Comparison of ENCODE assay signal across 16 mouse cellular contexts in the genomic region with DNA sequence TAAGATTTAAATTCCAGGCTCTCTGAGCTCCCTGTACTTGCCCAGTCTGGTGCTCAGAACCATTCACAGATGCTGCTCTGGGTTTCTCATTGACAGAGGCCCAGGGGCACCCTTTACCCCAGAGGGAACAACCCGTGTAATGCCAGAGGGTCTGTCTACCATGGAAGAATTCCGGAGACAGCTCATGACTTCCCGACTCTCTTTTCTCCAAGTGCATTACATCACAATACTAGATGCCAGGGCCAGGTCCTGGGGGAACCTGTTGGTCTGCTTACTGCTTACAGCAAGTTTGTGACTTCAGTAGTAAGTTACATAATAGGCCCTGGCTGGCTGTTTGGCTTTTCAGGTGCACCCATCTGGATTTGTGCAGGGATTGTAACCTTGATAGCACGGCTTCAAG. TPM values are rescaled to one million over a fixed set of nuclear protein-coding genes. Genes with fewer than 3 reads are reported as not detected.
A peak's percentile ranks its signal among the peaks of the same experiment; 100 is the strongest.
DNase-seq lines count a peak whose midpoint lies in the region; ATAC-seq lines count a peak whose summit lies in the region.
"Had no signal": no experiment of that assay in that cellular context is flagged by ENCODE, and none has a peak within 500 bp of the region (broad histone marks: within the 10 kb centered on the region; RNA-seq: fewer than 3 reads in every experiment).

No protein-coding gene starts in this region.

- no peak for ATAC-seq in limb, embryonic 15.5 days (ENCODE audit: insufficient number of reproducible peaks, low FRiP score, low TSS enrichment, low read depth)
- ATAC-seq in lung, embryonic 16.5 days (ENCODE audit: low read depth) = peak; percentile 26; the same call in 1 of the 2 replicates
- ATAC-seq: intestine, postnatal 0 days; midbrain, embryonic 13.5 days had no signal

- intact Hi-C loops in left cerebral cortex, postnatal 10 days (cut with DNase I) = no loop called here

- no peak for DNase-seq in limb, embryonic 10.5 days (ENCODE audit: low spot score)
- peak; percentile 76 for DNase-seq in kidney, adult 9 months
- DNase-seq in left cerebral cortex, postnatal 10 days (ENCODE audit: extremely low spot score in 1 of 2, low spot score in 2 of 2) = no peak
- no peak for DNase-seq in spleen, postnatal 36 days (ENCODE audit: low spot score in 2 of 2)
- no peak for DNase-seq in gastrocnemius, adult 8-10 months (ENCODE audit: low spot score in 2 of 2)
- DNase-seq: cerebellum, adult 18-20 months; heart, adult 11 months; right cerebral cortex, postnatal 4 days; thymus, postnatal 36 days had no signal

- no peaks in the 10 kb centered on the region for H3K36me3 ChIP-seq in limb, embryonic 15.5 days
- H3K36me3 ChIP-seq in limb, embryonic 10.5 days = no peaks in the 10 kb centered on the region
- H3K36me3 ChIP-seq in lung, embryonic 16.5 days (ENCODE audit: control insufficient read depth, insufficient read depth, low read length) = no peaks in the 10 kb centered on the region
- H3K36me3 ChIP-seq: G1E; heart, embryonic 15.5 days; lung, embryonic 15.5 days; midbrain, embryonic 13.5 days had no signal

- no peaks in the 10 kb centered on the region for H3K27me3 ChIP-seq in limb, embryonic 15.5 days
- H3K27me3 ChIP-seq in limb, embryonic 10.5 days (ENCODE audit: low read depth, poor library complexity, severe bottlenecking) = no peaks in the 10 kb centered on the region
- no peaks in the 10 kb centered on the region for H3K27me3 ChIP-seq in lung, embryonic 16.5 days (ENCODE audit: control insufficient read depth, insufficient read depth, low read depth, low read length)
- H3K27me3 ChIP-seq: heart, embryonic 15.5 days; lung, embryonic 15.5 days; midbrain, embryonic 13.5 days had no signal

- no peak overlapping the region for H3K4me3 ChIP-seq in limb, embryonic 15.5 days
- H3K4me3 ChIP-seq in limb, embryonic 10.5 days = no peak overlapping the region
- no peak overlapping the region for H3K4me3 ChIP-seq in lung, embryonic 16.5 days (ENCODE audit: low read length)
- H3K4me3 ChIP-seq: heart, embryonic 15.5 days; lung, embryonic 15.5 days; midbrain, embryonic 13.5 days had no signal

- no peak overlapping the region for H3K4me2 ChIP-seq in limb, embryonic 15.5 days
- no peak overlapping the region for H3K4me2 ChIP-seq in lung, embryonic 16.5 days (ENCODE audit: low read depth, low read length)
- H3K4me2 ChIP-seq: heart, embryonic 15.5 days; lung, embryonic 15.5 days; midbrain, embryonic 13.5 days had no signal

- 43% methylated on average over 4 of the region's 4 CpGs for WGBS in limb, embryonic 15.5 days
- 73% methylated on average over 4 of the region's 4 CpGs for WGBS in limb, embryonic 10.5 days
- WGBS in lung, embryonic 16.5 days = 53% methylated on average over 4 of the region's 4 CpGs

- H3K4me1 ChIP-seq in limb, embryonic 15.5 days = no peaks in the 10 kb centered on the region
- H3K4me1 ChIP-seq in limb, embryonic 10.5 days = no peaks in the 10 kb centered on the region
- H3K4me1 ChIP-seq in lung, embryonic 16.5 days (replicated peaks; ENCODE audit: control insufficient read depth, insufficient read depth, low read length) = peaks cover 3% of the 10 kb centered on the region; the same call in 1 of the 2 replicates
- H3K4me1 ChIP-seq: heart, embryonic 15.5 days; lung, embryonic 15.5 days; midbrain, embryonic 13.5 days had no signal

- H3K9me3 ChIP-seq in limb, embryonic 15.5 days = no peaks in the 10 kb centered on the region
- no peaks in the 10 kb centered on the region for H3K9me3 ChIP-seq in limb, embryonic 10.5 days (replicated peaks)
- no peaks in the 10 kb centered on the region for H3K9me3 ChIP-seq in lung, embryonic 16.5 days (ENCODE audit: control insufficient read depth, low read length)
- H3K9me3 ChIP-seq: heart, embryonic 15.5 days; lung, embryonic 15.5 days; midbrain, embryonic 13.5 days had no signal

- no peak overlapping the region for H3K9ac ChIP-seq in limb, embryonic 15.5 days
- no peak overlapping the region for H3K9ac ChIP-seq in lung, embryonic 16.5 days (ENCODE audit: low read length)
- H3K9ac ChIP-seq: heart, embryonic 15.5 days; lung, embryonic 15.5 days; midbrain, embryonic 13.5 days had no signal

- H3K27ac ChIP-seq in limb, embryonic 15.5 days = peak overlapping the region; percentile 40; the same call in 1 of the 2 replicates
- H3K27ac ChIP-seq in limb, embryonic 10.5 days = no peak overlapping the region
- H3K27ac ChIP-seq in lung, embryonic 16.5 days (ENCODE audit: low read length) = 0 out of 2 replicates have a peak overlapping the region, but pooled peaks have one; percentile 24
- H3K27ac ChIP-seq: heart, embryonic 15.5 days; lung, embryonic 15.5 days; midbrain, embryonic 13.5 days had no signal

RNA-seq across cellular contexts. Expression of gene Afdn, which starts 45.7 kb away (rescaled TPM):
- 71.2 and 79.9 TPM in 2 replicates for polyA plus RNA-seq in limb, embryonic 15.5 days (2015; fragmentation: Nextera tagmentation; extraction: Ambion mirVana)
- polyA plus RNA-seq in limb, embryonic 10.5 days (2016; fragmentation: Nextera tagmentation; extraction: Ambion mirVana) = 65.6 and 70.2 TPM in 2 replicates
- 77.3 and 92.6 TPM in 2 replicates for polyA plus RNA-seq in lung, embryonic 16.5 days (2015; fragmentation: Nextera tagmentation; extraction: Ambion mirVana)
- 100 to 1,000 TPM; 126 to 138 TPM for total RNA-seq in left cerebral cortex, postnatal 10 days (2021)
- total RNA-seq in gastrocnemius, adult 8-10 months (2022) = 10 to 100 TPM; 20.0 to 46.7 (median 32.8) TPM

RNA-seq across cellular contexts. Expression of gene Tcte2, which starts 47.0 kb away (rescaled TPM):
- 3.4 and 4.5 TPM in 2 replicates for polyA plus RNA-seq in limb, embryonic 15.5 days (2015; fragmentation: Nextera tagmentation; extraction: Ambion mirVana)
- polyA plus RNA-seq in limb, embryonic 10.5 days (2016; fragmentation: Nextera tagmentation; extraction: Ambion mirVana) = 2.6 and 3.3 TPM in 2 replicates
- 4.6 and 4.8 TPM in 2 replicates for polyA plus RNA-seq in lung, embryonic 16.5 days (2015; fragmentation: Nextera tagmentation; extraction: Ambion mirVana)
- 10 to 100 TPM; 13.6 to 17.9 TPM for total RNA-seq in left cerebral cortex, postnatal 10 days (2021)
- 1 to 10 TPM; 1.0 to 2.3 (median 1.6) TPM for total RNA-seq in gastrocnemius, adult 8-10 months (2022)
- polyA plus RNA-seq: G1E had no signal
